Mouse (Mus musculus) left cerebral cortex, adult 18-20 months (tissue): ENCODE measurements around the gene Col19a1. TPM values are rescaled to one million over a fixed set of nuclear protein-coding genes. Genes with fewer than 3 reads are reported as not detected.

Source experiments
- DNase-seq, 2 experiments: peaks; one replicate each; pipeline ENCODE4 v3.0.0; 2021 to 2022; ENCODE audit warnings: low spot score in 2 of 2, mixed read lengths in 1 of 2
- total RNA-seq, 2 experiments: library from RNA; stranded (reverse); gene quantifications; 2 replicates each; pipeline ENCODE4 v1.2.3; 2021

The Col19a1 gene
- total RNA-seq, 2 experiments from 2014 or later = 25.5 to 28.9 TPM

DNA sequence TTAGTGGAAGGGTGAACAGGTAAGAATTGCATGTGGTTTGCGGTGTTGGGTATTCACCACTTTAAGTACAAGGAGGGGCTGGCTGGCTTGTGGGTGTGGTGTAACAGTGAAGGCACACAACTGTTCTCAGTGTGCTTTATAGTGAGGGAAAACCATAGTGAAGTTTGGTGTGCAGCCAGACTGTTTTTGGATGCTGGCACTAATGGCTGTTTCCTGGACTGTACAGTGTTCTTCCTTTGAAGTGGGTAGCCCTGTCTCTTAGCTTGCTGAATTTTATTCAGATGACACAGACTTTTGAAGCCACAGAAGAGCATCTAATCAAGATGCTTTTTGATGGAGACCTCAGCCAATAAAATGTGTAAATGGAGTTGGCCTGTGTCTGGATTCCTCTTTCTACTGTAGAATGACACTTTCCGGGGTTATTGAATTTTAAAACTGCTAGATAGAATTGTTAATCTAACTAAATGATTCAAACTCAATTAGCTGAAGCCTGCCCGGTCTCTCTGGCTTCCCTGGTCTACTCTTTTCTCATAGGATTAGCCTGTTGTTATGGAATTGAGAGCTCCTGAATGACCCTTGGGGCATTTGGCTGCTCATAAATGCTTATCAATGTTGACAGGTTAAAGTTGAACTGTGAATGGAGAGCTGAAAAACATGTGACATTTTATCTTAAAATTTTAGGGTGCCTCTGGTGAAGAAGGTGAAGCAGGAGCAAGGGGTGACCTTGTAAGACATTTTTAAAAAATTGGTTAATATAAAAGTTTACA is 355.6 kb downstream of the Col19a1 start:
- no peak for DNase-seq

DNA sequence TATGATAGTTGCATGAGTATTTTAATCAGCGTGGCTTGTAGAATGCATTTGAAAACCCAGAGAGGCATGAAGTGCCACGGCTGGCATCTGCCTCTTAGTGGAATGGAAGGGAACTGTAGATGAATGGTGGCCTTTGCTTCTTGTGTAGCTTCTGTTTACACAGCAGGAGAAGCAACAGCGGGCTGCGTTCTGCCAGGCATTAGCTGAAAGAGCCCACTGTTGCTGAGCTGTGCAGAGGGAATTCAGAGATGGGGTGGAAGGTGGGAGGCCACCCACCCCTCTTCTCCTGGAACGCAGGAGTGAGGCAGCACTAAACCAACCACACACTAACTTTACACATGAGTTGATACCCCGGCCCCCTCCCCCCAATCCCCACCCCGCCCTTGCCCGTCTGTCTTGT is 356.8 kb downstream of the Col19a1 start:
- no peak for DNase-seq

DNA sequence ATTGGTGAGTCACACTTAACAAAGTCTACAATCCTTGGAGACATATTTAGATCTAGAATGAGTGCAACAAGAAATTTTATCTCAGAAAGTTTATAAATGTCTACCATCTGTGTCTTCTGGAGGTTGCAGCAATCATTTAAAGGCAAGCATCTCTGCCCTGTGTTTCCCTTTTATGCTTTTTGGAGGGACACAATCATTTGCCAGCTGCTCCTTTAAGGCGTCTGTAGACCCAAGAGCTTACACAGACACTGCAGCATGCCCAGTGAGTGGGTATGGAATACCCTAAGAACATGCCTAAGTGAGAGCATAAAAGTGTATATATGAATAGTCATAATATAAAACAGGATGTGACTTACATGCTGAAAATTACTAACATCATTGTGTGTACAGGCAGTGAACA is 357.7 kb downstream of the Col19a1 start:
- DNase-seq = peak in 1 of 2 experiments; percentile 28

DNA sequence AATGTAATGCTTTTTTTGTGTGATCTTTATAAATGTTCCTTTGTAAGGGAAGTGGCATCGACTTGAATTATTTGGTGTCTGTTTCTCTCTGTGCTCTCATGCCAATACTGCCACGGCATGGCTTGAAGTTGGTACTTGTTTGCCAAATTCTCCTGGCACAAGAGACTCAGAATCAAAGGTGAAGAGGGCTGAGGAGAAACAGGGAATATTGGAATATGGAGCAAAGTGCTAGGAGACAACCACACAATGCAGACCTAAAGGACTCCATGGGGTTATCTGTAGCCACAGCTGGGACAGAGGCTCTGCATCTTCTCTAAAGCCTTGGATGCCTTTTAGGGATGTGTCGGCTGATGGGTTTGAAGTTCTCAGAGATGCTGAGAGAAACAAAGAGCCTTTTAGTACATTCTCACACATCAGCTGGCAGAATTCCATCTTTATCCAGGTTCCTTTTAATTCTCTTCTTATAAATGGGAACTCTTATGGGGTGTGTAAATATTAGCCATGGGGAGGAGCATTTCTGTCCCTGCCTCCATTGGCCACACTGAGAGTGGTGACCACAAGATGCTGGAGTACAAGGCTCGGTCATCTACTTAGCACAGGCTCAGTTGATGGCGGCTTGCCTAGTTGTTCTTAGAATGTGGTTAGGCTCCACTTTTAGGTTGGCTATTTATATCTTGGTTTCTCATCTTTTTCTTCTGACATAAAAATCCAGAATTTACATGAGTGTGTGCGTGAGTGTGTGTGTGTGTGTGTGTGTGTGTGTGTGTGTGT is 360.1 kb downstream of the Col19a1 start:
- no peak for DNase-seq

DNA sequence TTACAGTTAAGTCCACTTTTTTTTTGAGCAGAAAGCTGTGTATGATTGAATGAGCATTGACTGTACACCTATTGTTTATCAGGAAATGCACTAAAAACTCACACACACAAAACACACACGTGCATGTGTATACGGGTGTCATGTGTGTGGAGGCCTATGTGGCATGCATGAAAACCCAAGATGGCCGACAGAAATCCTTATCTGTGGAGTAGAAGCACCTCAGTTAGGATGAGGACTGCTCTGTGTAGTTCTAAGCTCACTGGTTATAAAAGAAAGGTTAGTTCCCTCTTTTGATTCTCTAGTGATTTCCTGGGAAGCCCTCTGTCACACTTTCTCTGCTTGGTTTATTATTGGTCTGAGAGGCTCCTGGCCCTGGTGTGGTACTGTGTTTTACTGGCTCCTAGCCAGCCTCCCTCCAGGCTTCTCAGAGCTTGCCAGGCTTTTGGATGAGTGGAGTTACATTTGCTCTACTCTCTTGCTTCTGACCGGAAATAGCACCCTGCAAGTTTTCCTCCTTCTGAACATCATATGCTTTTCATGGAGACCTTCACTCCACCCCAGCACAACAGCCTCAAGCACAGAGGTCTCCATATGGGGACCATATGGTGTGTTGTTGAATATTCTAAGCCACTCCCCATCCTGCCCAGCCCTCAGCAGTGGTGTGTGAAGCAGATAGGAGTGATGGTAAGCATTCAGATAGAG is 361.3 kb downstream of the Col19a1 start:
- DNase-seq = peak; percentile 28 to 49

DNA sequence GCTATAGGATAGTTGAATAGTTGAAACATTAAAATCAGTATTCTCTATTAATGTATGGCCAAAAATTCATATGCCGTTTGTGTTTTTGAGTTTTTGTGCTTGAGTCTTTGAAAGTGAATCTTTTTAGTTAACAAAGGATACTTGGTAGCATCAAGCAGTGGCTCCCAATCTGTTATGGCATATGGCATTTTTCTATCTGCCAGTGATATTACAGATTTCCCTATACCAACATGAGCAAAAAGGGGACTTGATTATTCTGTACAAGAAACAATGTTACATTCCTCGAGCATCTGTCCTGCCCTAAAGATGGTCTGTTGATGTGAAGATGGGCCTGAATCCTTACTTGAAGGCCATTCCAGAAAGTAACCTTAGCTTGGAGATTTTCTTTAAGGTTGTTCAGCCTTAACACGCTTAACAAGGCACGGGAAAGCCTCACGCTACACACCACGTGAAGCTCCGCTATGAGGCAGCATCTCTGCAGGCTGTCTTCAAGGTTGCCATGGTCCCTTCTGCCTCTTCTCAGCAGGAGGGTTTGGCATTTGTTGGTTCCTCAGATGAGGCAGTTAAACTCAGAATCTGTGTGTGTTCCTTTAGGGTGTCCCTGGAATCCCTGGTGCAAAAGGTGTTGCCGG is 364.2 kb downstream of the Col19a1 start:
- peak; percentile 23 to 33 for DNase-seq

DNA sequence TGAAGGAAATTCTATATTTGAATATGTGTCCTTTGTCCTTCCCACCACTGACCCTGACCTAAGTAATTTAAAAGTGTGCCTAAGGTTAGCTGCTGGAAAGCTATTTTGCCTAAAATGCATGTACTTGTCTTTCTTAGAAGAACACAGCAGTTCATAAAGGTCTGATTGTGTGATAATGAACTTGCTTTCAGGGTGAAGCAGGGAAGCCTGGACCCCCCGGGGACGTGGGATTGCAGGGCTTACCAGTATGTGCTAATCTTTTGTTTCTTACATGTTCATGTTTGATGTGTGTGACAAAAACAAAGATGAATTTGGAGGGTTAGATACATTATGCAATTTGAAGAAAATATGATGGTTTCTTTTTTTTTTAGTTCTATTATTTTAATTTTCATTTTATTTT is 365.0 kb downstream of the Col19a1 start:
- no peak for DNase-seq

DNA sequence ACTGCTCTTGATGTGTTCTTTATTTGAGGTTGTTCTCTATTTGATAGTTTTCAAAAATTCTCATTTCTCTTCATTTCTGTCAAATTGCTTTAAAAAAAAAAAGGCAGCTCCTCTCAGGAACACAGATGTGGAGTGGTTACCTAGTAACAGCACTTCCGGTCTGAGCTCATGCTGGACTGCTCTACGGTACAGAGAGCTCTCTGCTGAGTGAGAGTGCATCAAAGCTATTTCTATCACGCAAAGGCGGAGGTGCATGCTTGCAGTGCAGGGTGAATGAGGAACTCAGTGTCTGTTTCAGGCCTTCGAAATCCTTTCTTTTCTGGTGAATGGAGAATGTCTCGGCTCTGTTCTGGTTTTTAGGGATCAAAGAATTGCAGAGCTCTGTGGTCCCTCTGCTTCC is 368.2 kb downstream of the Col19a1 start:
- no peak for DNase-seq

Other genes starting within 250 kb of the Col19a1 start
- gene Lmbrd1, start 91.2 kb upstream of the Col19a1 start, total RNA-seq = 100 to 1,000 TPM; 143 to 145 TPM